Mouse (Mus musculus) frontal cortex, postnatal 10 days (tissue): Measurements from ENCODE around the gene Patl2.
A peak's percentile ranks its signal among the peaks of the same experiment; 100 is the strongest.

Experiments used
- DNase-seq, 2 experiments: peaks; one replicate each; pipeline ENCODE4 v3.0.0; 2022; ENCODE audit warnings: low spot score in 2 of 2, mixed read lengths in 1 of 2

The Patl2 gene

DNA sequence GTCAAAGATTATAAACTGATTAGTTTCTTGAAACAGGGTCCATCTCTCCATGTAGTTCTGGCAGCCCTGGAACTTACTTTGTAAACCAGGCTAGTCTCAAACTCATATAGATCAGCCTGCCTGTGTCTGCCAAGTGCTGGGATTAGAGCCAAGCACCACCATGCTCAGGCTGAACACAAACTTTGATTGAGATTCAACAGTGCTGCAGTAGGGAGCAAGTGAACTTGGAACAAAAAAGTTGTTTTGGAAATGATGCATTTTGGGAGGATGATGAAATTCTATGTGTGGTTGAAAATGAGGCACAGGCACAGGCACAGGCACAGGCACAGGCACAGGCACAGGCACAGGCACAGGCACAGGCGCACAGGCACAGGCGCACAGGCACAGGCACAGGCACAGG, 13.8 kb downstream of the Patl2 start:
- DNase-seq, result no peak

DNA sequence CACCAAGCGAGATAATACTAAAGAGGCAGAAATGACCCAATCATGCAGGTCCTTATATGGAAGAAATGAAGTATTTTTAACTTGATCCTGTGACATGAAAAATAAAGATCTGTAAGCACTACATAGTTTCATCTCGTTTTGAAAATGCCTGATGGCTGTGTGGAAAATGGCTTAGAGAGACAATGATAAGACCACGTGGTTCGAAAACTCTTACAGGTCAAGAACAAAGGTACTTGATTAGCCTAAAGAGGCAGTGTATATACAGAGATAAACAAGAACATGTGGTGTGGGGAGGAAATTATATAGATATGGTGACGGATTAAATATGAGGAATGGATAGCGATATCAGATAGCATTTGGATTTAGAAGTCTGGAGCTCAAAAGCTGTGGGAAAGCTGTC, 14.7 kb downstream of the Patl2 start:
- no peak for DNase-seq

DNA sequence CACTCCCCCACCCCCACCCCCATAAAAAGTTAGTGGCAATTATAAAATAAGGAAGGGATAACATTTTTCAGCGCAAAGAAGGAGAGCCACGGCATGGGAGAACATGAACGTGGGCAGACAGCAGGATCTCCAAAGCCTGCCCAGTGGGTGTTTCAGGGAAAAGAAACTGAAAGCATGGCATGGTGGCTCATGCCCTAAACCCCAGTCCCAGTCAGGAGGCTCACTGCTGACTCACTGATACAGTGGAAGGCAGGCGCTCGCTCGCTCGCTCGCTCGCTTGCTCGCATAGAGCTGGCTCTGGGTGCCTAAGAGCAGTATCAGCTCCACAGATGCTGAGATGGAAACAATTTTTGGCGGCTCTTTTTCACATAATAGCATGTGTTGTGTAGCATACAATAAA, 21.7 kb downstream of the Patl2 start:
- DNase-seq, result no peak

DNA sequence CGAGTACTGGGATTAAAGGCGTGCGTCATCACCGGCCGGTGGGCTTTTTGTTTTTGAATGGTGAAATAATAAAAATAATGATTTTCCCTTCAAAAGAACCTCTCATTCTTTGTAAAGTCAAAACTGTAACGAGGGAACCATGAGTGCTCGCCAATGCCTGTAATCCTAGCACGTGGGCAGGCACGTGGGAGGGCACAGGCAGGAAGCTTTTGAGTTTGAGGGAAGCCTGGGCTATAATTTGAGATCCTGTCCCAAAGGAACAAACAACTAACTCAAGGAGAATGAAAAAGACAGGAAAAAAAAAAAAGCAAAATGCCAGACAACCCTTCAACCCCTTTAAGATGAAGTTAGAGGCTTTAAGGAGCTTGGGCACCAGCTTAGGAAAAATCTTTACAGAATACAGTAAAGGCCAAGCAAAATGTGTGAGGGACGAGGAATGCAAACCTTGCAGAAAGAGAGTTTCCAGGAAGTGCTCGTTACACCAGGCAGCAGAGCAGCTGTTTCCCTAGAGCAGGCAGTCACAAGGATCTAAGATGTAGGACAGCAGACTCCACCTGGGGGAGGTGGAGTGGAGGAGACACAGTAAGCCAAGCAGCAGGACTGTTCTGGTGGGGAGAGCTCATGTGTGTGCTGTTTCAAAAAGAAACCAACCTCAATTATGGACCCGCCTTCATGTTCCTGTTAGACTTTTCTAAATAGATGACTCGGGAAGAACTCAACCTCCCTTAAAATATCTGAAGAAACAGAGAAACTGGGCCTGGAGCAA, 22.4 kb downstream of the Patl2 start:
- no peak for DNase-seq

DNA sequence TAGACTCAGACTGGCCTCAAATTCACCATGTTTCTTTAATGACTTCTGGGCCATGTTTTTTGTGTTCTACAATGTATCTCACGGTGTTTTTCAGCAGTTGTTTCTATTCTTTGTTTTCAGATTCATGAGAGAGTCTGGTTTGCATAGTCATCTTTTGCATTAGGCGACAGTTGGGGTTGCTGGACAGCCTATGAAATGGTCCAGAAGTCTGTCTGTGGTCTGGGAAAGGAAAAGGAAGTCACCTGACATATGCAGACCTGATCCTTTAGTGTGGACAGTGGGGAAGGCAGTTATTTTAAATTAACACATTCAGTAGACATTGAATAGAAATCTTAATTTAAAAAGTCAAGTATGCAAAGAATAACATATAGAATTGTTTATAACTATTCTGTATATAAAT, 23.5 kb downstream of the Patl2 start:
- DNase-seq, result no peak

DNA sequence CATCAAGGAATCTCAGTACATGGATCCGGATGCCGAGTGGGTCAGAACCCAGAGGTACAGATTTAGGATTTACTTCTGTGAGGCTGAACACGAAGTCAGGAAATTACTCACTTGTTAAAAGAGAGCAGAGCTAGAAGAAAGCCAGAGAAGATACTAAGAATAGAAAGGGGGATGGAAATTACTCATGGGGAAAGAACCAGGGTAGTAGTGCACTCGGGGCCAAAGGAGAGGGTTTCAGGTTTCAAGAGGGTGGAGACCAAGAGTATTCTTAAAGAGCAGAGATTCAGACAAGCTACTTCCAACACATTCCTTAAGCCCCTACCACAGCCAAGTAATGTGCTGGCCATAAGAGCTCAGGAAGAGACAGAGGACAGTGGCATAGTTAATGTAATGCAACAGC, 24.4 kb downstream of the Patl2 start:
- DNase-seq, result no peak

DNA sequence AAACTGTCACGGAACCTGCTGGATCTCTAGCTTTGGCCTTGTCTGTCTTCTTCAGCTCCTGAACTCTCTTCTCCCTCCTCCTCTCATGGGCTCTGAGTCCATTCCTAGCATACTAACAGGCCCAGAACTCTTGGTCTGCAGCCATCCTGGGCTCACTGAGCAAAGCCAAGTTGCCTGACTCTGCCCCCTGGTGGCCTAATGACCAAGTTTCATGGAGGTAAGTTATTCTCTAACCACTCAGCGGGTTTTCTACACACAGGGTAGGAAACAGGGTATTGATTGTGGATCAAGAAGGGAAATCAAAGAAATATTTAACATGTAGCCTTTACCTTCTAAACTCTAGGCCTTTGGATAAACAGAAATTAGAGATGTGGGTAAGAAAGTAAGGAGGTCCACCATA, 25.3 kb downstream of the Patl2 start, which contains the start of gene Trim69:
Trim69 (plus strand) TSS at position 21 of the 400 bp plus-strand sequence.
- DNase-seq, result peak; percentile 42 to 68

DNA sequence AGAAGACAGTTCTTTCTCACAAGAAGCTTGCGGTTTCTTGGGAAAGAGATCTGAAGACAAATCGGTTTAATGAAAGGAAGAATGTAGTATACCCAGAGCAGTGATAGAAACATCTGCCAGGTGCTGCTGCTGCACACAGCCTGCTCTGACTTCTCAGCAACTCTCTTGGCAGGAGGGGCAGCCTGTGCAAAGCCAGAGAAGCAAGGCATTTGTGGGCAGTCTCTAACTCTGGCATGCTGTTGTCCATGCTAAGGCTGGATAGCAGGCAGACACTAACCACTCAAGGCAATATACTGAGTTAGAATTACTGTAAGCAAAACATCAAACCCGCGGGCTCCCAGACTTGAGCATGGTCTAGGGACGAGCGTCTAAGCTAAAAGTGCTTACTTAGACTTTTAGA, 26.3 kb downstream of the Patl2 start:
- no peak for DNase-seq

DNA sequence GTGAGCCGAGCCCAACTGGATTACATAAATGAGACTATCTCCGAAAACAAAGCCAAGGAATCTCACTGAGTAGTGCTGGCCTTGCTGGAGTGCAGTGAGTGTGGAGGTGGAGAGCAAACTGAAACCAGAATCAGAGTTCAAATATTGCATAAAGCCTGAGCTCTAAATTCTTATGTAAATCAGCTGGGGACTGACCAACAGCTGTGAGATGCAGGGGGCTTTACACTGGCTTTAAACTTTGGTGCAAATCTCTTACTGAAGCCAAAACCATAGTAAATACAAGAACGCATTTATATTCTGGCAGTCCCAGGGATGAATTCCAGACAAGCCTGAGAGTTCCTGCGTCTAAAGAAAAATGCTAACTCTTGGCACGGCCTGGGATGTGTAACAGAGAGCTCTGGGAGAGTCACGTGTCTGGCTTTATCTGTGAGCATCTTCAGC, 27.6 kb downstream of the Patl2 start:
- no peak for DNase-seq

DNA sequence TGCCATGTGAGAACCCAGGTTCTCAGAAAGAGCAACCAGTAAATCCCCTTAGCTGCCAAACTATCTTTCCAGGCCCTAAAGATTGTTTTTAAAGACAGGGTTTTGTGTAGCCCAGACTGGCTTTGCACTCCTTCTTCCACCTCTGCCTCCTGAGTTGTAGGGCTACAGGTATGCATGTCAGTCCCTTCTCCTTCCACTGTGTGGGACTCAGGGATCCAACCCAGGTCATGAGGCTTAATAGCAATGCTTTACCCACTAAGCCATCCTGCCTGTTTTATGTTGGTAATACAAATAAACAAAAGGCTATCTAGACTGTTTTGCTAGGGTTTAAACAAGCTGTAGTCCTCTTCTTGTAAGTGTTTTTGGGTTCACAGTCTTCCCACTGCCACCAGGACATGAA, 28.4 kb downstream of the Patl2 start:
- no peak for DNase-seq

DNA sequence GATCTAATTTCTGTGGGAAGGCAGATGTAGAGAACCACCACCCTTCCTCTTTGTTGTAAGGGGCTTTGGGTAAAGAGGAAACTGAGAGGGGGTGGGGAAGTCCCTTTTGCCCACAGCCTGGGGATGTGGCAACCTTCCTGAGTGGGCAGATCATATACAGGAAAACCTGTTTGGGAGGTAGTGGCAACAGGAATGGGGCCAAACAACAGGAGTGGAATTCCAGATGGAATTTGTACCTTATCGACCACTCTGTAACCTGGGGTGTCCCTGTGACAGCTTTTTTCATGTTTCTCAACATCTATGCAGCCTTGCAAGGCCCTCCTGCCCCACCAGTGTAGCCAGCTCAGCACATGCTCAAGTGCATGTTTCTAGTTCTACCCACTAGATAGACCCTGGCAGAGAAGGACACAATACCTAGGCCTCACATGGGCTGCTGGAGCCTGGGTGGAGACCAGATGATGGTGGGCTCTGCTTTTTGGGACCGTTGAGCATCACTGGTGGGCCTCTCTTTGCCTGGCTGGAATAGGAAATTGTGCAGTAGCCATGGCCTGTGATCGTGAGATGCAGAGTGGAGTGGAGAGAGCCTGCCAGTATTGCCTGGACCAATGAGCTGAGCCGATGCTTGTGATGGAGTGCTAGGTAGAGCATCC, 29.8 kb downstream of the Patl2 start:
- no peak for DNase-seq

DNA sequence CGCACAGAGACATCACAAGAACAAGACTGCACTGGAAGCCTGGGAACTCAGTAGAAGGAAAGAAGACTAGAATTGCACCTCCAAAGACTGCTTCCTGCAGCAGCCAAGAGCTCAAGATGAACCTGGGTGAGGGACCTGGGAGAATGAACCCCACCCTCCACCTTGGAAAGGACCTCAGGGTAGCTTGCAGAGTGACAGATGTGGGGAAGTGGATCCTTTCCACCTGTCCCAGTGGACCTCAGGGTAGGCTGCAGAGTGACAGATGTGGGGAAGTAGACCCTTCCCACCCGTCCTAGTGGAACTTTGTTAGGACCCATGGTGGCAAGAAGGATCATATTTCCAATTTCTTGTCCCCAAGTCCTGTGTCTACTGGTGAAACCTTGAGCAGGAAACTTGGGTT, 30.7 kb downstream of the Patl2 start:
- DNase-seq, result no peak

DNA sequence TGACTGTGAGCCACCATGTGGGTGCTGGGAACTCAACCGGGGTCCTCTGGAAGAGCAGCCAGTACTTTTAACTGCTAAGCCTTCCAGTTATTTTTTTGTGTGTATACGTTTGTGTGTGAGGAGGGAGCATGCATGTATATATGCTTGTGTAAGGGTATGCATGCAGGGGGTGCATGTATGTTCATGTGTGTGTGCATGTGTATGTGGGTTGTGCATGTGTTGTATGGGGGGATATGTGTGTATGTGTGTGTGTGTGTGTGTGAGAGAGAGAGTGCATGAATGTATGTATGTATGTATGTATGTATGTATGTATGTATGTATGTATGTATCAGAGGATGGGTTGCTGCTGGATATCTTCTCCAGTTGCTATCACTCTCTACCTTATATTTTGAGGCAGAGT, 31.5 kb downstream of the Patl2 start:
- DNase-seq, result no peak

DNA sequence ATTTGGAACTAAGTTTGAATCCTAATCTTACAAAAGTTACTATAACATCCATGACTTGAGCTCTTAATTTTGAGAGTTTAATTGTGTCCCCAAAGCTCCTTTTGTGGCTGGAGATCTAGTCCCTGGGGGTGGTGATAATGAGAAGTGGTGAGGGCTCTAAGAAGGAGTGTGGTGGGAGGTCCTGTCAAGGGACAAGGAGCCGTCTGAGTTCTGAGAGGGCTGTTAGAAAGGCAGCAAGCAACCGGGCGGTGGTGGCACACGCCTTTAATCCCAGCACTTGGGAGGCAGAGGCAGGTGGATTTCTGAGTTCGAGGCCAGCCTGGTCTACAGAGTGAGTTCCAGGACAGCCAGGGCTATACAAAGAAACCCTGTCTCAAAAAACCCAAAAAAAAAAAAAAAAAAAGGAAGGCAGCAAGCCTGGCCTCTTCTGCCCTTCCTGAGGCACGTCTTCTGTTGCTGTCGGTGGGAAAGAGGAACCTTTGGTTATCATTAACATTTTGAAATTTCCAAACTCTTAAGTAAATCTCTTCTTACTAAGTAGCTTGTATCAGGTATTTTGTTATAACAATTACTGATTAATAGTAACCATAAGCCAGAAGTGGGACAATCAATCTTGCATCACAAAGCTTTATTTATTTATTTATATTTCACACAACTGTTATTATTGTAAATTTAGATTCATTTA, 32.2 kb downstream of the Patl2 start:
- DNase-seq, result no peak

DNA sequence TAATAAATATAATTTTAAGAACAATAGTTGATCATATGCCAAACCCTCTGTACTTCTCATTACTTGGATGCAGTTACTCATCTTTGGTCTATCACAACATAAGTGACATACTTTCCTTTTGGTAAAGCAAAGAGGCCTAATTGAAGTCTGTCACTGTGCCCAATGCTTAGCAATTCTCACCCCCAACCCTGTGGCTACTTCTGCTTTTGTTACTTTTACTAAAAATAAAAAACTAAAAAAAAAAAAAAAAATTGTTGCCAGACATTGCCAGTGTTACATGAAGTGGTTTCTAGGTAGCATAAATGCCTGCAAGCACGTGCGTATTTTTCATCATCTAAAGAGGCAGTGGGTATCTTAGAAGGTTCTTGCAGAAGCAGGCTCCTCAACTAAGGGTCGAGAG, 33.1 kb downstream of the Patl2 start:
- no peak for DNase-seq

DNA sequence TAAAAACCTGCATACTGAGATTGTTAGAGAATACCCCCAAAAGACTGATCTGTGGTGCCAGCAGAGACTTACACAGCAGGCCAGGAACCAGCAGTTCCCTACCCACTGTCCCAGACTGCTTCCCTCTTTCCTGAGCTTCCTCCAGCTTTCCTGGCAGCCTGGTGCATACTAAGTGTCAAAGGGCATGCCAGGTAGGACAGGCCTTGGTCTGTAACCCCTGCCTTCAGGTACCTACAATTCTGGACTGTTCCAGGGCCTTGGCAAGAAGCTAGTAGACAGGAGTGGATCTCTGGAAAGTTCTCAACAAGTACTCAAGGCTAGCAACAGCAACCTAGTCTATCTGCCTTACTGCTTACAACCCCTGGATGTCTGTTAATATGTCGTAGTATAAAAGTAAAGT, 34.8 kb downstream of the Patl2 start:
- no peak for DNase-seq

DNA sequence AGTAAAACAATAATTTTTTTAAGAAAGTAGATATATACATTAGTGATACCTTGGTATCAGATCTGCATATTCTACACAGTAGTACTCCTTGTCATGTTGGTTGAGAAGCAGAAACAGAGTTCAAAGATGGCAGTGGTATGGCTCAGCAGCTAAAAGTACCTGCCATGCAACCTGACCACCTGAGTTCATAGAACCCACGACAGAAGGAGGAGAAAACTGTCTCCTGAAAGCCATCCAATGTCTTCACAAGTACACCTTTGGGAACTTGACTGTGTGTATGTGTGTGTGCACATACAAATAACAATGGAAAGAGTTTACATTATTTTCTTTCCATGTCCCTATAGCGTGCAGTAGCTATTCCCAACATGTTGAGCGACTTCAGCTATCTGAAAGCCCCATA, 36.3 kb downstream of the Patl2 start:
- DNase-seq, result no peak

DNA sequence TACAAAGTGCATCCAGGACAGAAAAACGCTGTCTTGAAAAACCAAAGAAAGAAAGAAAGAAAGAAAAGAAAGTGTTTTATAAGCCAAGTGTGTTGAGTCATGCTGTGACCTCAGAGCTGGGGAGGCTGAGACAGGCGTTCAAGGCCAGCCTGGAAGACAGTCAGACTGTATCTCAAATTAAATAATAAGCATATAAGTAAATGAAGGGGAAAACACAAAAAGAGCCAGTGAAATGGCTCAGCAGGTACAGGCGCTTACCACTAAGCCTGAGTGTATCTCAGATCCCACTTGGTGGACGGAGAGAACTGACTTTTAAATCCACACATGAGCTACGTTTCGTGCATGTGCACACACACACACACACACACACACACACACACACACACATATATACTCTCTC, 36.7 kb downstream of the Patl2 start:
- no peak for DNase-seq

DNA sequence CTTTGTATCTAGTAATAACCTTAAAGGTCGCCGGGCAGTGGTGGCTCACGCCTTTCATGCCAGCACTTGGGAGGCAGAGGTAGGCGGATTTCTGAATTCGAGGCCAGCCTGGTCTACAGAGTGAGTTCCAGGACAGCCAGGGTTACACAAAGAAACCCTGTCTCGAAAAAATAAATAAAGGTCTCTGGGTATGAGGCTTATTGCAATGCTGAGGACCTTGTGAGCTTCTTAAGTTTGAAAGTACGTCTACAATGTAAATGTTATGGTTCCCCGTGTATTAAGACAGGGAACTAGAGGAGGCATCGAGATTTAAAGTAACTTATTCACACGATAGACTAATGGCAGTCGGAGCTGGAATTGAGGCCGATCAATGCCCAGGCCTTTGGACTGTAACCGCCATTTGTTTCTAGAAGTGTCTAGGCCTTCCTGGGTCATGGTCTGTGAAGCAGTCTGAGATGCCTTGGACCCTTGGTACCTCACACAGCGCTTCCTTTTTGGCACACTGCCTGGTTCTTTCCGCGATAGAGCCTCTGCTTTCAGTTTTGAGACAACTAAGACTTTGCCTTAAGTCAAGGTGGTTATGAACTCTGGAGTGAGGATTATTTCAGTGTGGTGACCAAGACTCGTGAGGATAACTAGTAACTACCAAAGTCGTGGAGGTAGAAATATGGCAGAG, 37.6 kb downstream of the Patl2 start:
- DNase-seq, result peak in 1 of 2 experiments; percentile 49

DNA sequence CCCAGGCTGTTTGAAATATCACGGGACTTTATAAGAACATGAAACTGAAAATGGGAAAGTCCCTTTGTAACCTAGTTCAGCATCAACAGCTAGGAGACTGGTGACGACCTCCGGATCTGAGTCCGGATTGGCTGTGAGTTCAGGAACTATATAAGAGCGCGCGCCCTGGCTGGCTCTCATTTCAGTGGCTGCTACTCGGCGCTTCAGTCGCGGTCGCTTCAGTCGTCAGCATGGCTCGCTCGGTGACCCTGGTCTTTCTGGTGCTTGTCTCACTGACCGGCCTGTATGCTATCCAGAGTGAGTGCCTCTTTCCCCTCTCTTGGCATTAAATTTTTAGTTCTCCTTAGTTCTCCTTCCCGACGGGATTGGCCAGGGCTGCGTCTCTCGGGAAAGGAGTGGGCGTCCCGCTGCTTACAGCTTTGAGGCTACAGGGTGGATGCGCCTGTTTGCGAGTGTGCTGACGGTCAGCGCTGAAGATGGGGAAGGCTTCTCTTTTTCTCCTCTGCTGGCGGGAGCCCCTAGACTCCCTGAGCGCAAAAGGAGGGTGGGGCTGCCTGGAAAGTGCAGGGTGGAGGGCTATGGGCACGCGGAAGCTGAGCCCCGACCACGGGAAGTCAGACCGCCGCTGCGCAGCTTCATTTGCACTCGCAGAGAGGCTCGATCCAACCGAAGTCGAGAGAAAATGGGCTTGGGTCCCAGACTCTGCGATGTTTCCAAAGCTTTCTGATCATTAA, 38.3 kb downstream of the Patl2 start, which contains the start of gene B2m:
B2m (plus strand) TSS at position 179 of the 734 bp plus-strand sequence.
- peak; percentile 83 to 90 for DNase-seq

DNA sequence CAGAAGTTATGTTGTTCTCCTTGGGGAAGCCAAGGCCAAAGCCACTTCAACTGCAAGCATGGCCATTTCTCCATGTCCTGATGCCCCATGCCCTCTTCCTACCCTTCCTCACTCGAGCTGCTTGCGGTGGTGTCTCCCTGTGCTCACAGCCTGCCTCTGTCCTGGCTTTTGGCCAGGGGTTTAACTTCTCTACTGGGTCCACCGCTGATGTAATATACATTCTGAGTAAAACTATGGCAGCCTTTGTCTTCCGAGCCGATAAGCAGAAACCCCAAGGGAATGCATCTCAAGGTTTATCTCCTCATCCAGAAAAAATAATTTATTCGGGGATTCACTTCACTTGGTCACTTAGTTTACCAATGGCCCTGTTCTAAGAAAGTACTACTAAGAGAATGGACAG, 39.3 kb downstream of the Patl2 start:
- DNase-seq, result no peak

DNA sequence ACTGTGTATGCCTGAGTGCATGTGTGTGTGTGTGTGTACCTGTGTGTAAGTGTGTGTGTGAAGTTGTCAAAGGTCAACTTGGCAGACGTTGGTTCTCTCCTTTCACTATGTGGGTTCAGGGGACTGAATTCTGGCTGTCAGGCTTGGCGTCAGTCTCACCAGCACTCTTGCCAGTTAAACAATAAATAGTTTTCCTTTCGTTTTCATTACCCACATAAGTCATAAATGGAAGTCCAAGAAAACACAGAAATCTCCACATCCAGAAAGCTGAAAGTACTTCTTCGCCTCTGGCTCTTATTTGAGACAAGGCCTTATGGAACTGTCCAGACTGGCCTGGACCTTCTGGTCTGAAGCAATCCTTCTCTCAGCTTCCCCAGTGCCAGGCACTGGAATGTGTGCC, 40.2 kb downstream of the Patl2 start:
- no peak for DNase-seq
